Mouse (Mus musculus): Measurements from ENCODE around the gene Cntnap1. TPM values are rescaled to one million over a fixed set of nuclear protein-coding genes. Genes with fewer than 3 reads are reported as not detected.

The Cntnap1 gene
- polyA plus RNA-seq, 1 experiment from 2014 or later = 0.12 TPM

- Histone ChIP-seq H3K4me3 (no peak overlapping the region), H3K27me3 (ENCODE audit: poor library complexity, severe bottlenecking) (no peaks in the 10 kb centered on the region), H3K36me3 (replicated peaks) (peaks cover 22% of the 10 kb centered on the region), H3K9me3 (no peaks in the 10 kb centered on the region), H3K27ac (no peak overlapping the region), H3K4me1 (peaks cover 26% of the 10 kb centered on the region)
- 91% methylated on average over 5 of the region's 5 CpGs for WGBS
- DNase-seq (ENCODE audit: extremely low spot score, low spot score) = no peak
Observed at GRCm38 (mm10) chr11:101194137-101194536, 23.8 kb downstream of the Cntnap1 start.

GRCm38 (mm10) chr11:101194643-101195042 is 24.3 kb downstream of the Cntnap1 start:
- no peaks in the 10 kb centered on the region for H3K9me3 ChIP-seq
- DNase-seq (ENCODE audit: extremely low spot score, low spot score) = no peak
- H3K27ac ChIP-seq = no peak overlapping the region
- peaks cover 21% of the 10 kb centered on the region for H3K4me1 ChIP-seq
- no peak overlapping the region for H3K4me3 ChIP-seq
- peaks cover 26% of the 10 kb centered on the region for H3K36me3 ChIP-seq (replicated peaks)
- no peaks in the 10 kb centered on the region for H3K27me3 ChIP-seq (ENCODE audit: poor library complexity, severe bottlenecking)
- 91% methylated on average over 6 of the region's 6 CpGs for WGBS

GRCm38 (mm10) chr11:101195101-101195500 is 24.8 kb downstream of the Cntnap1 start:
- no peaks in the 10 kb centered on the region for H3K27me3 ChIP-seq (ENCODE audit: poor library complexity, severe bottlenecking)
- H3K4me3 ChIP-seq = no peak overlapping the region
- peaks cover 30% of the 10 kb centered on the region for H3K36me3 ChIP-seq (replicated peaks)
- DNase-seq (ENCODE audit: extremely low spot score, low spot score) = no peak
- WGBS = 86% methylated on average over 1 of the region's 1 CpGs
- no peak overlapping the region for H3K27ac ChIP-seq
- no peaks in the 10 kb centered on the region for H3K9me3 ChIP-seq
- peaks cover 17% of the 10 kb centered on the region for H3K4me1 ChIP-seq

- DNase-seq (ENCODE audit: extremely low spot score, low spot score) = no peak
- 89% methylated on average over 8 of the region's 8 CpGs for WGBS
- H3K36me3 ChIP-seq (replicated peaks) = peaks cover 31% of the 10 kb centered on the region
Observed at GRCm38 (mm10) chr11:101195571-101195970, 25.2 kb downstream of the Cntnap1 start.

GRCm38 (mm10) chr11:101196175-101196574 is 25.9 kb downstream of the Cntnap1 start:
- H3K27me3 ChIP-seq (ENCODE audit: poor library complexity, severe bottlenecking) = no peaks in the 10 kb centered on the region
- peaks cover 10% of the 10 kb centered on the region for H3K4me1 ChIP-seq
- H3K27ac ChIP-seq = no peak overlapping the region
- 94% methylated on average over 8 of the region's 8 CpGs for WGBS
- no peaks in the 10 kb centered on the region for H3K9me3 ChIP-seq
- H3K36me3 ChIP-seq (replicated peaks) = peaks cover 31% of the 10 kb centered on the region
- no peak for DNase-seq (ENCODE audit: extremely low spot score, low spot score)
- H3K4me3 ChIP-seq = no peak overlapping the region

More at GRCm38 (mm10) chr11:101195571-101195970, 25.2 kb downstream of the Cntnap1 start:
- H3K27ac ChIP-seq = no peak overlapping the region
- H3K4me3 ChIP-seq = no peak overlapping the region
- no peaks in the 10 kb centered on the region for H3K27me3 ChIP-seq (ENCODE audit: poor library complexity, severe bottlenecking)
- no peaks in the 10 kb centered on the region for H3K9me3 ChIP-seq
- peaks cover 12% of the 10 kb centered on the region for H3K4me1 ChIP-seq

GRCm38 (mm10) chr11:101199555-101199954 is 29.2 kb downstream of the Cntnap1 start:
- Histone ChIP-seq H3K4me3 (no peak overlapping the region), H3K27ac (no peak overlapping the region), H3K9me3 (no peaks in the 10 kb centered on the region), H3K4me1 (peaks cover 4% of the 10 kb centered on the region; the same call in 1 of the 2 replicates), H3K27me3 (ENCODE audit: poor library complexity, severe bottlenecking) (no peaks in the 10 kb centered on the region), H3K36me3 (replicated peaks) (peaks cover 29% of the 10 kb centered on the region)
- no peak for DNase-seq (ENCODE audit: extremely low spot score, low spot score)
- 93% methylated on average over 3 of the region's 3 CpGs for WGBS

- no peak for DNase-seq (ENCODE audit: extremely low spot score, low spot score)
- 27% methylated on average over 7 of the region's 7 CpGs for WGBS
- H3K27me3 ChIP-seq (ENCODE audit: poor library complexity, severe bottlenecking) = no peaks in the 10 kb centered on the region
- peak overlapping the region; percentile 8; the same call in 1 of the 2 replicates for H3K4me3 ChIP-seq
- 0 out of 2 replicates have a peak overlapping the region, but pooled peaks have one; percentile 44 for H3K27ac ChIP-seq
- no peaks in the 10 kb centered on the region for H3K9me3 ChIP-seq
- H3K36me3 ChIP-seq (replicated peaks) = peaks cover 29% of the 10 kb centered on the region
- peaks cover 4% of the 10 kb centered on the region; the same call in 1 of the 2 replicates for H3K4me1 ChIP-seq
Observed at GRCm38 (mm10) chr11:101200986-101201385, 30.7 kb downstream of the Cntnap1 start.

GRCm38 (mm10) chr11:101211970-101212369 is 41.6 kb downstream of the Cntnap1 start:
- H3K36me3 ChIP-seq (replicated peaks) = peaks cover 38% of the 10 kb centered on the region
- DNase-seq (ENCODE audit: extremely low spot score, low spot score) = no peak
- 59% methylated on average over 3 of the region's 3 CpGs for WGBS

GRCm38 (mm10) chr11:101216936-101217335 is 46.6 kb downstream of the Cntnap1 start:
- H3K9me3 ChIP-seq = no peaks in the 10 kb centered on the region
- H3K4me3 ChIP-seq = no peak overlapping the region
- 91% methylated on average over 5 of the region's 5 CpGs for WGBS
- DNase-seq (ENCODE audit: extremely low spot score, low spot score) = no peak
- H3K4me1 ChIP-seq = no peaks in the 10 kb centered on the region
- H3K27me3 ChIP-seq (ENCODE audit: poor library complexity, severe bottlenecking) = no peaks in the 10 kb centered on the region
- no peak overlapping the region for H3K27ac ChIP-seq
- peaks cover 18% of the 10 kb centered on the region for H3K36me3 ChIP-seq (replicated peaks)

More at GRCm38 (mm10) chr11:101211970-101212369, 41.6 kb downstream of the Cntnap1 start:
- Histone ChIP-seq H3K27me3 (ENCODE audit: poor library complexity, severe bottlenecking) (no peaks in the 10 kb centered on the region), H3K4me3 (no peak overlapping the region), H3K27ac (no peak overlapping the region), H3K4me1 (no peaks in the 10 kb centered on the region), H3K9me3 (no peaks in the 10 kb centered on the region)

GRCm38 (mm10) chr11:101218436-101219055 is 48.2 kb downstream of the Cntnap1 start:
- no peak overlapping the region for H3K4me3 ChIP-seq
- 86% methylated on average over 10 of the region's 10 CpGs for WGBS
- DNase-seq (ENCODE audit: extremely low spot score, low spot score) = no peak
- peaks cover 10% of the 10 kb centered on the region; the same call in 1 of the 2 replicates for H3K36me3 ChIP-seq (replicated peaks)
- H3K27me3 ChIP-seq (ENCODE audit: poor library complexity, severe bottlenecking) = no peaks in the 10 kb centered on the region
- no peaks in the 10 kb centered on the region for H3K9me3 ChIP-seq
- H3K4me1 ChIP-seq = no peaks in the 10 kb centered on the region
- H3K27ac ChIP-seq = no peak overlapping the region

- Histone ChIP-seq H3K27ac (no peak overlapping the region), H3K4me1 (peaks cover 5% of the 10 kb centered on the region), H3K36me3 (replicated peaks) (no peaks in the 10 kb centered on the region), H3K4me3 (no peak overlapping the region), H3K9me3 (no peaks in the 10 kb centered on the region), H3K27me3 (ENCODE audit: poor library complexity, severe bottlenecking) (no peaks in the 10 kb centered on the region)
- WGBS = 71% methylated on average over 2 of the region's 2 CpGs
- no peak for DNase-seq (ENCODE audit: extremely low spot score, low spot score)
Observed at GRCm38 (mm10) chr11:101220853-101221252, 50.5 kb downstream of the Cntnap1 start.

GRCm38 (mm10) chr11:101221306-101221986 is 51.1 kb downstream of the Cntnap1 start:
- Histone ChIP-seq H3K27ac (no peak overlapping the region), H3K4me1 (peaks cover 11% of the 10 kb centered on the region), H3K4me3 (no peak overlapping the region), H3K36me3 (replicated peaks) (no peaks in the 10 kb centered on the region), H3K27me3 (ENCODE audit: poor library complexity, severe bottlenecking) (no peaks in the 10 kb centered on the region), H3K9me3 (no peaks in the 10 kb centered on the region)
- DNase-seq (ENCODE audit: extremely low spot score, low spot score) = no peak
- 92% methylated on average over 8 of the region's 8 CpGs for WGBS

- H3K27me3 ChIP-seq (ENCODE audit: poor library complexity, severe bottlenecking) = no peaks in the 10 kb centered on the region
- peaks cover 16% of the 10 kb centered on the region for H3K4me1 ChIP-seq
- H3K4me3 ChIP-seq = no peak overlapping the region
- H3K27ac ChIP-seq = no peak overlapping the region
- no peak for DNase-seq (ENCODE audit: extremely low spot score, low spot score)
- 93% methylated on average over 3 of the region's 3 CpGs for WGBS
- no peaks in the 10 kb centered on the region for H3K9me3 ChIP-seq
- no peaks in the 10 kb centered on the region for H3K36me3 ChIP-seq (replicated peaks)
Observed at GRCm38 (mm10) chr11:101224337-101224736, 54.0 kb downstream of the Cntnap1 start.

All from forebrain, embryonic 10.5 days (tissue).